Mouse (Mus musculus) bone marrow, adult 2 months (tissue): ENCODE data around the gene Ank2.

Source experiments
- CTCF ChIP-seq: fragments of 200-500 bp; IDR thresholded peaks from 2 replicates; pipeline ENCODE4 v1.5.1; 2011; ENCODE audit warnings: low read length, control low read depth; ENCODE audit not compliant: control insufficient read depth, insufficient read depth
- POLR2A ChIP-seq: fragments of 200-500 bp; IDR thresholded peaks from 2 replicates; pipeline ENCODE4 v1.6.1; 2011; ENCODE audit warnings: low read depth, mild to moderate bottlenecking, control low read depth, low read length, borderline replicate concordance; ENCODE audit not compliant: control insufficient read depth

DNA sequence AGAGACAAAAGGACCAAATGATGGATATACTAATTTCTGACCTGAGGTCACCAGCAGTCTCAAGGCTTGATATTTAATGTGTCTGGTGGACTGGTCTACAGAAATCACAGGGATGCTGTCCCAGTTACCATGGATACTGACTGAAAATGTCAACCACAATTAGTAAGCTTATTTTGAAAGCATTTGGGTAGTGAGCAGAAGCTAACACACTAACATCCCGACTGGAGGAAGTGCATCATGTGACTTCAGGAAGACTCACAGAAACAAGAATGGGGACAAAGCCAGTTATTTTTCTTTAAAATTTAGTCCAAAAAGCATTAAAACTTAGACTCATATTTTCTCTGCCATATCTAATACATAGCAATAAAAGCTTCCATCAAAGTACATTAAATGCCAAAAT lies 546.5 kb downstream of the Ank2 start:
- TF ChIP-seq CTCF: no peak
- no peak for TF ChIP-seq POLR2A
